Mouse (Mus musculus): Measurements from ENCODE around the gene Dab1. TPM values are rescaled to one million over a fixed set of nuclear protein-coding genes. Genes with fewer than 3 reads are reported as not detected.
A peak's percentile ranks its signal among the peaks of the same experiment; 100 is the strongest.

Gene Dab1
- polyA plus RNA-seq, 1 experiment from 2014 or later, result 105 TPM

- H3K36me3 ChIP-seq (ENCODE audit: poor library complexity, severe bottlenecking), result no peaks in the 10 kb centered on the region
- H3K9ac ChIP-seq, result no peak overlapping the region
- no peak overlapping the region for H3K27ac ChIP-seq
- ATAC-seq, result no peak
- H3K27me3 ChIP-seq, result no peaks in the 10 kb centered on the region
- H3K4me1 ChIP-seq, result peaks cover 32% of the 10 kb centered on the region
- no peak overlapping the region for H3K4me3 ChIP-seq
- 64% methylated on average over 2 of the region's 2 CpGs for WGBS
- H3K9me3 ChIP-seq (replicated peaks), result no peaks in the 10 kb centered on the region
- H3K4me2 ChIP-seq, result no peak overlapping the region
Measured at GRCm38 (mm10) chr4:103704477-103704876, 85.3 kb downstream of the Dab1 start.

- Histone ChIP-seq H3K4me2 (no peak overlapping the region), H3K9me3 (replicated peaks) (no peaks in the 10 kb centered on the region), H3K27ac (no peak overlapping the region), H3K9ac (no peak overlapping the region), H3K4me1 (peaks cover 14% of the 10 kb centered on the region), H3K27me3 (no peaks in the 10 kb centered on the region), H3K36me3 (ENCODE audit: poor library complexity, severe bottlenecking) (no peaks in the 10 kb centered on the region), H3K4me3 (no peak overlapping the region)
- no peak for ATAC-seq
- 86% methylated on average over 4 of the region's 4 CpGs for WGBS
Measured at GRCm38 (mm10) chr4:103706501-103706900, 87.3 kb downstream of the Dab1 start.

GRCm38 (mm10) chr4:103707140-103707539 is 88.0 kb downstream of the Dab1 start:
- no peak overlapping the region for H3K4me2 ChIP-seq
- no peak overlapping the region for H3K9ac ChIP-seq
- 73% methylated on average over 1 of the region's 1 CpGs for WGBS
- no peak overlapping the region for H3K27ac ChIP-seq
- peaks cover 14% of the 10 kb centered on the region for H3K4me1 ChIP-seq
- no peak for ATAC-seq
- no peak overlapping the region for H3K4me3 ChIP-seq
- no peaks in the 10 kb centered on the region for H3K36me3 ChIP-seq (ENCODE audit: poor library complexity, severe bottlenecking)
- H3K9me3 ChIP-seq (replicated peaks), result no peaks in the 10 kb centered on the region
- no peaks in the 10 kb centered on the region for H3K27me3 ChIP-seq

- H3K36me3 ChIP-seq (ENCODE audit: poor library complexity, severe bottlenecking), result no peaks in the 10 kb centered on the region
- H3K4me3 ChIP-seq, result no peak overlapping the region
- H3K4me1 ChIP-seq, result no peaks in the 10 kb centered on the region
- H3K9ac ChIP-seq, result no peak overlapping the region
- H3K9me3 ChIP-seq (replicated peaks), result no peaks in the 10 kb centered on the region
- no peaks in the 10 kb centered on the region for H3K27me3 ChIP-seq
- WGBS, result 34% methylated on average over 6 of the region's 6 CpGs
- no peak overlapping the region for H3K4me2 ChIP-seq
- no peak for ATAC-seq
- H3K27ac ChIP-seq, result no peak overlapping the region
Measured at GRCm38 (mm10) chr4:103711353-103711752, 92.2 kb downstream of the Dab1 start.

GRCm38 (mm10) chr4:103713921-103714320 is 94.8 kb downstream of the Dab1 start:
- Histone ChIP-seq H3K4me2 (no peak overlapping the region), H3K4me3 (no peak overlapping the region), H3K36me3 (ENCODE audit: poor library complexity, severe bottlenecking) (no peaks in the 10 kb centered on the region), H3K4me1 (no peaks in the 10 kb centered on the region), H3K27ac (no peak overlapping the region), H3K27me3 (no peaks in the 10 kb centered on the region), H3K9me3 (replicated peaks) (no peaks in the 10 kb centered on the region), H3K9ac (no peak overlapping the region)
- no peak for ATAC-seq
- 88% methylated on average over 4 of the region's 4 CpGs for WGBS

- Histone ChIP-seq H3K27me3 (no peaks in the 10 kb centered on the region), H3K27ac (no peak overlapping the region), H3K9ac (no peak overlapping the region), H3K4me2 (no peak overlapping the region), H3K4me3 (no peak overlapping the region), H3K36me3 (ENCODE audit: poor library complexity, severe bottlenecking) (no peaks in the 10 kb centered on the region), H3K4me1 (no peaks in the 10 kb centered on the region), H3K9me3 (replicated peaks) (no peaks in the 10 kb centered on the region)
- ATAC-seq, result no peak
- WGBS, result 78% methylated on average over 7 of the region's 7 CpGs
Measured at GRCm38 (mm10) chr4:103714991-103715390, 95.8 kb downstream of the Dab1 start.

- no peak overlapping the region for H3K4me3 ChIP-seq
- H3K9me3 ChIP-seq (replicated peaks), result no peaks in the 10 kb centered on the region
- H3K36me3 ChIP-seq (ENCODE audit: poor library complexity, severe bottlenecking), result no peaks in the 10 kb centered on the region
- H3K27ac ChIP-seq, result no peak overlapping the region
- H3K4me2 ChIP-seq, result no peak overlapping the region
- ATAC-seq, result no peak
- 97% methylated on average over 4 of the region's 4 CpGs for WGBS
- H3K4me1 ChIP-seq, result no peaks in the 10 kb centered on the region
- H3K27me3 ChIP-seq, result no peaks in the 10 kb centered on the region
- H3K9ac ChIP-seq, result no peak overlapping the region
Measured at GRCm38 (mm10) chr4:103715568-103715967, 96.4 kb downstream of the Dab1 start.

GRCm38 (mm10) chr4:103722738-103723137 is 103.6 kb downstream of the Dab1 start:
- whole genome bisulfite sequencing, result 96% methylated on average over 1 of the region's 1 CpGs
- Histone ChIP-seq H3K36me3 (ENCODE audit: poor library complexity, severe bottlenecking) (no peaks in the 10 kb centered on the region), H3K27me3 (no peaks in the 10 kb centered on the region), H3K9me3 (replicated peaks) (no peaks in the 10 kb centered on the region), H3K4me1 (peaks cover 7% of the 10 kb centered on the region; the same call in 1 of the 2 replicates), H3K4me2 (no peak overlapping the region), H3K9ac (no peak overlapping the region), H3K4me3 (no peak overlapping the region), H3K27ac (no peak overlapping the region)
- ATAC-seq, result no peak

GRCm38 (mm10) chr4:103726486-103726885 is 107.3 kb downstream of the Dab1 start:
- ATAC-seq, result no peak
- Histone ChIP-seq H3K36me3 (ENCODE audit: poor library complexity, severe bottlenecking) (no peaks in the 10 kb centered on the region), H3K27ac (no peak overlapping the region), H3K27me3 (no peaks in the 10 kb centered on the region), H3K4me3 (no peak overlapping the region), H3K9ac (no peak overlapping the region), H3K4me1 (peaks cover 7% of the 10 kb centered on the region; the same call in 1 of the 2 replicates), H3K4me2 (no peak overlapping the region), H3K9me3 (replicated peaks) (no peaks in the 10 kb centered on the region)
- 88% methylated on average over 2 of the region's 2 CpGs for WGBS

- no peak overlapping the region for H3K4me3 ChIP-seq
- H3K36me3 ChIP-seq (ENCODE audit: poor library complexity, severe bottlenecking), result no peaks in the 10 kb centered on the region
- 68% methylated on average over 6 of the region's 6 CpGs for WGBS
- H3K4me1 ChIP-seq, result no peaks in the 10 kb centered on the region
- H3K9me3 ChIP-seq (replicated peaks), result no peaks in the 10 kb centered on the region
- no peak overlapping the region for H3K9ac ChIP-seq
- no peak for ATAC-seq
- no peak overlapping the region for H3K27ac ChIP-seq
- no peak overlapping the region for H3K4me2 ChIP-seq
- no peaks in the 10 kb centered on the region for H3K27me3 ChIP-seq
Measured at GRCm38 (mm10) chr4:103737185-103737584, 118.0 kb downstream of the Dab1 start.

- Histone ChIP-seq H3K4me3 (no peak overlapping the region), H3K36me3 (ENCODE audit: poor library complexity, severe bottlenecking) (no peaks in the 10 kb centered on the region), H3K9ac (no peak overlapping the region), H3K4me2 (no peak overlapping the region), H3K27ac (no peak overlapping the region), H3K4me1 (peaks cover 17% of the 10 kb centered on the region), H3K27me3 (no peaks in the 10 kb centered on the region; the same call in 1 of the 2 replicates), H3K9me3 (replicated peaks) (no peaks in the 10 kb centered on the region)
- no peak for ATAC-seq
- WGBS, result 38% methylated on average over 4 of the region's 4 CpGs
Measured at GRCm38 (mm10) chr4:103751249-103751855, 132.2 kb downstream of the Dab1 start.

- 69% methylated on average over 7 of the region's 7 CpGs for WGBS
- Histone ChIP-seq H3K36me3 (ENCODE audit: poor library complexity, severe bottlenecking) (no peaks in the 10 kb centered on the region), H3K27me3 (no peaks in the 10 kb centered on the region; the same call in 1 of the 2 replicates), H3K4me3 (no peak overlapping the region), H3K9me3 (replicated peaks) (no peaks in the 10 kb centered on the region), H3K27ac (no peak overlapping the region), H3K4me2 (no peak overlapping the region), H3K9ac (no peak overlapping the region), H3K4me1 (peaks cover 28% of the 10 kb centered on the region)
- no peak for ATAC-seq
Measured at GRCm38 (mm10) chr4:103754561-103754960, 135.4 kb downstream of the Dab1 start.

GRCm38 (mm10) chr4:103757241-103757640 is 138.1 kb downstream of the Dab1 start:
- Histone ChIP-seq H3K4me2 (no peak overlapping the region; the same call in 1 of the 2 replicates), H3K9me3 (replicated peaks) (no peaks in the 10 kb centered on the region), H3K4me1 (peaks cover 18% of the 10 kb centered on the region), H3K36me3 (ENCODE audit: poor library complexity, severe bottlenecking) (no peaks in the 10 kb centered on the region), H3K27me3 (no peaks in the 10 kb centered on the region; the same call in 1 of the 2 replicates), H3K9ac (no peak overlapping the region), H3K27ac (no peak overlapping the region), H3K4me3 (no peak overlapping the region)
- ATAC-seq, result peak; percentile 67; the same call in 1 of the 2 replicates
- WGBS, result 12% methylated on average over 3 of the region's 3 CpGs

All from forebrain, embryonic 13.5 days (tissue).